Mouse (Mus musculus) T-helper 17 cell (primary cell): Measurements from ENCODE around the gene Pik3cd.
"Not testable (repeated sequence)": the region's sequence is repeated elsewhere in the genome, so short reads cannot be mapped to it uniquely, and the experiment has no call there.

ENCODE experiments used
- in situ Hi-C, 2 experiments: fragments of 300-600 bp; cut with MboI, MseI; formaldehyde crosslinking; loops; 1 replicate in 1 of 2; 2 replicates in 1 of 2; pipeline ENCODE4 v1.15.1; 2025; ENCODE audit warnings: high pct_unique_total_duplicates in 2 of 2

The Pik3cd gene

DNA sequence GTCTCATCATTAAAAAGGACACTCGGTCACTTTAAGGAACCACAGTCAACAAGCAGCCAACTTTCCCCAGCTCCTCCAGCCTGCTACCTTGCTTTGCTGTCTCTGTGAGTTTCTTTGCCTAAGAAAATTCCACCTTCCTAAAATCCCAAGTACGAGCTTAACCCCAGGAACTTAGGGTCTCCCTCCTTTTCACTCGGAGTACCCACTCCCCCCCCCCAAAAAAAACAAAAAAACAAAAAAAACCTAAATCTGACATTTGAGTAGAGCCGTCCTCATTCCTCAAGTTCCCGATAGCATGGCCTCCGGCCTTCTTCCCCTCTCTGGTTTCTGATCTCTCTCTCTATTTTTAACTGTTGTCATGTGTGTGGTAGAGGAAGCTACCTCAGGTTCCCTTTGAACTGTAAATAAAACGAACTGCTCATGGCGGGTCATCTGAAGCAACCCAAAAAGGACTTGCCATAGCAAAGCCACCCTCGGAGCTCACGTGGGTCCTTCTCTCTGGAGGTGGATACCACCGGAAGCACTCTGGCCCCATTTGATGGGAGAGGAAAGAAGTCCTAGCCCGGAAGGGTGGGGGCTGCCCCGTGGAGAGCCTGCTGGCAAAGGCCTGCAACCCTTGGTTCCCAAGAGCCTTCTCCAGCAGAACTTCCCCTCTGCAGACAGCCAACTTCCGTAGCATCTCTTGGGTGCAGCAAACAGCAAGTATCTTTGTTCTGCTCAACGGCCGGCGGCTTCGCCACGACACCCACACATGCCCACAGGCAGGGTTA is at the start of gene Pik3cd:
Gene Pik3cd, minus strand, starts transcription at position 362 of the 770 bp plus-strand sequence.
- in situ Hi-C loops: no loop called here

DNA sequence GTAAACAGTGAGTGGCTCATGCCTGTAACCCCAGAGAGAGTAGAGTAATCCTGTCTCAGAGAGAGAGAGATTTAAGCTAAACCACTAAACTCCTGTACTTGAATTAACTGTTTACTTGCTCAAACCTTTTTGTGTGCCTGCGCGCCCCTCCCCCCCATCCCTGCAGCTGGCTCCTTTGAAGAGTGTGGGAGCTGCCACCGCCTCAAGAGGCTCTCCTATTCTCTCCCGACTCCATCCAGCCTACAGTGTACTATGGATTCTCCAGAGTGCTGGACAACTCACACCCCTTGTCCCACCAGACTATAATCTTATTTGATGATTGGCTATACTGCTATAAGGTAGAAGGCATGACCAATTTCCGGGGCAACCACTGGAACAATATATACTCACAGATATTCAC is 48.3 kb upstream of the Pik3cd start:
- in situ Hi-C loops: no loop called here

DNA sequence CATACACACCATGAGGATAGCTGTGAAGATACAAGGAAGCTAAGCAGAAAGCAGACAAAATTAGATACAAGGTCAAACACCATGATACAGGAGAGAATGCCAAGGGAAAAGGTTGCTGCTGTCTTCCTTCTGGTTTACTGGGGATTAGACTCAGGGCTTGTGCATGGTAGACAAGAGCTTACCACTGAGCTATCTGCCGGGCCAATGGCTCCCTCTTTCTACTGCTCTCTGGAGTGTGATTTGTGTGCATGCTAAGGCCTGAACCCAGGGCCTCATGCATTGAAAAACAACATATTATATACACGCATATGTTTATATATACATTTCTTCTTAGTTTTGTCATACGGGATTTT is 47.3 kb upstream of the Pik3cd start:
- in situ Hi-C loops: not testable (repeated sequence)

DNA sequence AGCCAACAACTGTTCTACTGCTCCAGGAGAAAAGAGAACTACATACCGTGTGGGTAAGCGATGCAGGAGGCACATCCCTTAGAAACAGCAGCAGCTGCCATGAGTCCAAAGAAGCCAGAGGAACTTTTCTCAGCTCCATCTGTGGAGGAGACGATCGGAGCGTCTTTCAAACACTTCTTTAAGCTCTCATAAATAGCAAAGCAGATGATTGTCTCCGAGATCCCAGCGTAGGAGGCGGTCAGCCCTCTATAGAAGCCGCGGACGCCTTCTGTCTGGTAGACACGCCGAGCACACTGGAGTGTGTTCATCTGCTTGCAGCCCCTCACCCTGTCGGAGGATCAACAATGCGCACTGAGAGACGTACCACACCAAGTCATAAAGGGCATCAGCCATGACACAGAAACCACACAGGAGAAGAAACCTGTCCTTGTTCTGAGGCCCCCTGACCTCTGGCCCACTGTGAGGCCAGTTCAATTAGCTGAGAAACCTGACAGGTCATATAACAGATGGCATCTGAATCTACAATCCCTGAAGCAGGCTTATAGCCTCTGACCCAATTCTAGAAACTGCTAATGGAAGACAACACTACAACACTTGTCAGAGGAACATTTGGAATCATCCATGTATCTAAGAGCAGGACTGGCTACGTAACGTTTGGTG is 46.8 kb upstream of the Pik3cd start:
- in situ Hi-C loops: no loop called here

DNA sequence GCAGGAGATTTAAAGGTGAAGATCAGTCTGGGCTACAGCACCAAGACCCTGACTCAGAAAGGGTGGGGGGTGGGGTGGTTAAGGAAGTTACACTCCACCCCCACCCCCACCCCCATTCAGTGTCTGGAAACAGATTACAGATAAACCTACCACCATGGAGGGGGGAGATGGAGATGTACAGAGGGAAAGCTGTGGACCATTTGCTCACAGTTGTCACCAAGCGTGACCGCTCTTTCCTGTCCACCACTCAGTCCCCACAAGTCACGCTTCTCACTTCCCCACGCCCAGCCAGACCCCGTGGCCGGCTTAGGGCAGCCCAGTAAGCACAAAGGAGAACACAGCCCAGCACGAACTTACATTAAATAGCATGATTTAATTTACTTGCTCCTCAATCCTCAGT is 41.7 kb upstream of the Pik3cd start:
- in situ Hi-C loops: no loop called here

DNA sequence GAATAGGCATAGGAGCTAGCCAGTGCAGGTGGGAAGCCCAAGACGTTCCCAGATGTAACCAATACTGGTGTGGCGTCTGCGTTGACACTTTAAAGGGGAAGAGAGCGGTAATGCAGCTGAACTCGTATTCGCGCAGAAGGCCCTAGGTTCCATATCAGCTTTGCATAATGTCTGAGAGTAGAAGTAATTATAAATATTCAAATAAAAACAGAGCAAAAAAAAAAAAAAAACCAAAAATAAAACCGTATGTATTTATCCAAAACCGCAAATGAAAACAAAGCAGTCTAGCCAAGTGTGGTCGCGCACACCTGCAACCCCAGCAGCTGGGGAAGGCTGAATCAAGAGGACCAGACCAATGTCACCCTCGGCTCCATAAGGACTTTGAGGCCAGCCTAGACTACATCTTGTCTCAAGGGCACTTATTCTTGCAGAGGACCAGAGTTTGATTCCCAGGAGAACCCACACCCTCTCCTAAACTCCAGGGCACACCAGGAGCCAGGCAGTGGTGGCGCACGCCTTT is 39.7 kb upstream of the Pik3cd start:
- in situ Hi-C loops: no loop called here

DNA sequence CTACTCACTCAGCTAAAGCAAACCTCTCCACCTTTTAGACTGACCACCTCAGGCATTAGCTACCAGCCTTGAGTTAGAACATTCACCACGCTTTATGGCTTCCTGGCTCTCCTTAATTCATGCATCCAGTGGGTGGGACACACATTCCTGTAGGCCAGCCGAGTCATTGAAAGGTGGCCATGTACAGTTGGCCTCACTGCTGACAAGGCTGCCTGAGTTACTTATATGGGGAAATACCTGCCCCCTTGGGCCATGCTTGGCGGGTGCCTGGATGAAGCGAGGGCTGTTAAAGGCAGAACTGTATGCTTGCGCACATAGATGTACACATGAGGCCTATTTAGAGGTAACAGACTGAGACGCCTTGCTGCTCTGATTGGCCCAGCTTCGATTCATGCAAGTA is 37.9 kb upstream of the Pik3cd start:
- in situ Hi-C loops: no loop called here

DNA sequence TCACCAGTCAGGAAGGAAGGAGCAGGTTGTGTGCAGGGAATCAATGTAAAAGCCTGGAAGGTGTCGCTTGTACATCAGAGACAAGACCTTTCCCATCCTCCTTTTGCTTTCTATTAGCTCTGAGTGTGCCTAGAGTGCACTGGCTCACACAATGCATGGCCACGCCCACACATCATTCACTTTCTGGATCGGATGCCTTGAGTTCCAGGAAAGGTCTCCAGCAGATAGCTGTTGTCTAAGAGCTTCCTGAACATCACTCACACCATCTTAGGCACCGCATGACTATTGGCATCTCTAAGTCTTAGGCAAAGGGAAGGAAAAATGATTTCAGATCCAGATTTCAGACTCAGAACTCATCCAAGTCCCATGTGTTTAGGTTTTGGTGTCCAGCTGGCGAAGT is 37.1 kb upstream of the Pik3cd start:
- in situ Hi-C loops: no loop called here

DNA sequence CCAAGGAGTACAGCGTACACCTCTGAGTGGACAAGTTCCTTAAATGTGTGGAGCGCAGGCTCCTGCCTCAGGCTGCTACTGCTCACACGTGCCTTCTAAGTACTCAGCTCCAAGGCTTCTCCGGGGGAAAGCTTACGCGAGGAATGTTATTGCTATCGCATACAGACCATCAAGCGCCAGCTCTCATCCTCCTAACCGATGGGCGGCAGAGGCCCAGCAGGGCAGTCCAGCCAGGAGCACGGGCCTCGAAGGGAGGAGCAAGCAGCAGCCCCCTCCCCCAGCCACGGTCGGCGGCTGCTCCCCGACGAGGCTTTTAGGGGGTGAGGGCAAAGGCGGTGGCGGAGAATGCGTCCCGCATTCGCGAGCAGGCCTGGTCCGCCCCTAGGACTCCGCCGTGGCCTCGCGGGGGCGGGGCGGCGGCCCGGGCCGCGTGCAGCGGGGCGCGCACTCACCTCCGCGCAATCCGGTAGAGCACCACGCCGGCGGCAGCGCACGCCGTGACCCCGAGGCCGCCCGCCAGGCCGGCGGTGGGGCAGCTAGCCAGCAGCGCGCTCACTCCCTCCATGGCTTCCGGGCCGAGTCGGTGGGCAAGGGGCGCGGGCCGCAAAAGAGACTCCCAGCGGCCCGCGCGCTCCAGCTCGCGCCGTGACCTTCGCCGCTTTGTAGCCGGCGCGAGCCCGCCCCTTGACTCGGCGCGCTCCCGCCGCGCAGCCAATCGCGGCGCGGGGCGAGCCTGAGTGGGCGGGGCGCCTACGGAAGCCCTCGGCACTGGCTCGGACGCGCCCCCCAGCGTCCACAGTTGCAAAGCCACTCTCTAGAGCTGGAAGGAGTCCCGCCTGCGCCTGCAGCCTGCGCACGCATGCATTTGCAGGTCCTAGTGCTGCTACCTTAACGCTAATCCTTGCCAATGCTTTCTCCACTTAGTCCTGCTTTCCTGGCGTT is 35.3 kb upstream of the Pik3cd start, which contains the start of gene Tmem201:
Gene Tmem201, minus strand, starts transcription at position 662 of the 942 bp plus-strand sequence.
- in situ Hi-C loops: no loop called here

DNA sequence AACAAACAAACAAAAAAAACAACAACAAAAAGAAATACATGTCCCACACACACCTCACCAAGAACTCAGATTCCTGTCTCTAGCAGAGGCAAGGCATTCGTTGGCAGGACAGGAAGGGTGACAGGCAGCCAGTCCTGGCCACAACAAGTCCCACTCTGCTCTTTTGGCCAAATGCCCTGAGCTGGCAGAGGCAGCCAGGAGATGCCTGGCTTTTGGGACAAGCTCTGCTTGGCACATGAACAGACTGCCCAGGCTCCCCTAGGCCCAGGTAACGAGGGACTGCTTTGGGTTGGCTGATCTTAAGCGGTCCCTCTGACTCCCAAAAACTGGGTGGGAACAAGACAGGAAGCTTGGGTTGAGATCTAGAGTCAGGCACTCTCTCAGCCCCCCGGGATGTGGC is 34.2 kb upstream of the Pik3cd start:
- in situ Hi-C loops: no loop called here

DNA sequence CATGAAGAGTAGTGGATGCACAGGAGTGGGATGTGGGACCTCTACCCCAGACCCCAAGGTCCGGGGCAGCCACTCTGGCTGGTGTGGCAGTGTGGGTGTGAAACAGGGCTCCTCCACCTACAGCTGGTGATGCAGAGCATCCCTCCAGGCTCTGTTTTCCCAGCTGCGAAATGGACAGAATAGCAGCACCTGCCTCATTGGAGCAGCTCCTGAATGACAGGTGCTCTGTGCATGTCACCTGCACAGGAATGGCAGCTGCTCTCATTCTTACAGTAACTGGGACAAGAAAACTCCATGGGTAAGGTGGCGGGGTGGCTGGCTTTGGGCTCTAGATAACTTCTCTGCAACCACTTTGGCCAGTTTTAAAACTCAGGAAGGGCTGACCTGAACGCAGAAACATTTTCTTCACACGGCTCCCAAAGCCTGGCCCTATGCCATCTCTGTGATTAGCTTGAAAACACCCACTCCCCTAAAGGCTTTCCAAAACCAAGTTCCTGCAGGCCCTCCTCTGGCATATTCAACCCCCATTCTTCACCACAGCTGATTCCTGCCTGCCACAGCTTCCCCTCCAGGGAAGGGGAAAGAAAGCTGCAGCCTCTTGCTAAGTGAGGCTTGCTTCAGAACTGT is 33.4 kb upstream of the Pik3cd start:
- in situ Hi-C loops: no loop called here

DNA sequence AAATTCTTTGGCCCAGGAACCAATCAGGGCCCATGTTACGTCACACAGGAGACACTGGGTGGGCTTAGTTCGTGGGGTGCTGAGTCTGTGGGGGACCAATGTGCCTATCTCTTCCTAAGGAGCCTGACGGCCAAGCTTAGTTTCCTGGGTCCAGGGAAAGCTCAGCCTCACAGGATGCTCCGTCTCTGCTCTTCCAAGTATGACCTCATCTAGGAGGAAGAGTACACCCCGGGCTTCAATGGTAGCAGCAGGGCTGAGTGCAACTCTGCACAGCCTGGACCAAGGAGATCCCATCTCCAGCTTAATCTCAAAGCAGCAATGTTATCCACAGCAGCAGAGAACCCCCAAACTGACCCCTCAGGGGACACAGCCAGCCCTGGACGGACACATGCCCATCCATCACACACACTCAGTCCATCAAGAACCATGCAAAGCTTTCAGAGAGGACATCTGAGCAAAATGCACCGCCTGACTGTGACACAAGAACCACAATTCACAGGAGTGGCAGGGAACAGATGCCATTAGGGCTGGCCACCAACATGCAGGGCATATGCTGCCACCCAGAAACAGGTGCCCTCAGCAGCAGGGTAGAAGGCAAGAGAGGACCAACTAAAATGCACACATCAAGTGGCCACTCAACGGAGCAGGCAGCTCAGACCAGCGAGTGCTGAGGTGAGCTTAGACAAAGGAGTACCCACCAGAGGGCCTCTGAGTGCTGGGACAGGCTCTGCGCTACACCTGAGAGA is 32.5 kb upstream of the Pik3cd start:
- in situ Hi-C loops: no loop called here

DNA sequence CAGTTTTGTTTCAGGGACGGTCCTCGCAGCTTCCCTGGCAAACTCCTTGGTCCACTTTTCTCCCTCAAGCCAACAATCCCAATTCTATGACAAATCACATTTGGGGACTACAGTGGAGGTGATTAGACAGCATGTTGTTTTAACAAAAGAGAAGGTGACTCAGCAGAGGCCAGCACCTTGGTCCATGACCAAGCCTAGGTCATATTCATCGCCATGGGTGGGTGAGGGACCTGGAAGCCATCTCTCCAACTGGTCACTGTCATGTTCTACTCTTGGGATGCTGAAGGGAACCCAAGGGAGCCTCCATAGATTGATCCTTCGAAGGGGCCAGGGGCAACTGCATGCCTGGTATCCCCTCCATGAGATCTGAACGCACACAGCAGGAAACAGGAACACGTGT is 31.9 kb upstream of the Pik3cd start:
- in situ Hi-C loops: no loop called here

DNA sequence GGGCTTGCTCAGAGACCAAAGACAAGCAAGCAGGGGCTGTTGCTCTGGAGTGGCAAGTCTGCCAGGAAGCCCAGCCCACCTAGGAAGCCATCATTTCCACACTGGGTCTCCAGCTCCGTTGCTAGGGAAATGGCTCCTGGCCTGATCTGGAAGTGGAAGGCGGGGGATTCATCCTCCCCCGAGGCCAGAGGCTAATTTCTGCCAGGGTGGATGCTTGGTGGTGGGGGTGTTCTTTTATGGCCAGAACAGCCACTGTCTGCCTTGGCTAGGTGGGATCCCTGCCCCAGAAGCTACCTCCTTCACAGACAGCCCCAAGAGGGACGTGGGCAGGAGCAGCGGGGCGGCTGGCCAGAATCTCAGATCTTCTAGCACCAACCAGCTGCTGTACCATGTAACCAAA is 31.4 kb upstream of the Pik3cd start:
- in situ Hi-C loops: no loop called here

DNA sequence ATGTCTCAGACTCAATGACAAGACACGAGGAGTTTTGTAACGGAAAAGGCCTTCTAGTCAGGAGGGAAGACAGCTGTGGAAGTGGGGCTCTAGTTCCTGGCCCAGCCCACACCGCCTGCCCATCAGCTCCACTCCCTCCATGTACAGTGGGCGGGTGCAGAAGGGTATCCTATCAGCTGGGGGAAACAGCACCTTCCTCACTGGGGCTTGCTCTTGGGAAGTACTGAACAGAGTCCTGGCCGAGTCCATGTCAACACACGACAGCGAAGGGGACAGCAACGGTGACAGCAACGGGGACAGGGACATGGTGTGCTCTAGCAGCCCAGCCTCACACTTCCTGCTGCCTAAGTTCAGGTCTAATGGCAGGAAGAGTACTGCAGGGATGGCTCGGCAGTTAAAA is 30.4 kb upstream of the Pik3cd start:
- in situ Hi-C loops: no loop called here

DNA sequence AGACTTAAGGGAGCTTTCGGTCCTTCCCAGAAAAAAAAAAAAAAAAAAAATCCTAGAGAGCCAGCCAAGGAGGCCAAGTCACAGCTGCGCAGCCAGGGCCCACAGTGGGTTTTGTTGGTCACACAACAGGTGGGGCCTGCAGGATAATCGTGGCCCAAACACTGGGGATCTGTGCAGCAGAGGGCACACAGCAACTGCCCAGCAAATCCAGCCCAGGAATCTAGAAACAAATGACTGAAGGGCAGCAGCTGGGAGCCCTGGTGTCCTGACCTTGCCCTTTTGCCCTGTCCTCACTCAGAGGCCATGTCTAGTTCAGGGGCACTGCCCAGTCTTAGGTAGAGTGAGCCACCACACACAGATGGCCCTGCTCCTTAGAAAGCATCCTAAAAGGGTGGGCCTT is 29.9 kb upstream of the Pik3cd start:
- in situ Hi-C loops: no loop called here

DNA sequence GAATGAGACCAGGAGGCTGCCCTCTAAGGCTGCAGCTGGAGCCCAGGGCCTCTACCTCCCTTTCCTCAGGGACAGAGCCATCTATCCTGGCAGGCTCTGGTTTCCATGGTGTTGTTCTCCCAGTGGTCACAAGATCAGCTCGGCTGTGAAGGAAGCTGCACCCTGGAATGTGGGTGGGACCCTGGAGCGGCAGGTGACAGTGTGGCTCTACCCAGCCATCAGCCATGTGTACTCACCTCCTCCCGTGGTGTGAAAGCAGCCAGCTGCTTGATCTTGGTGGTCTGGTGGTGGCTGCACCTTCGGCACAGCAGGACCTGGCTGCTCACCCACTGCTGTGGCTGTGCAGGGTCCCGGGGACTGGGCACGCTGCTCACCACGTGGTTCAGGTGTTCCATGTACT is 28.5 kb upstream of the Pik3cd start:
- in situ Hi-C loops: no loop called here

DNA sequence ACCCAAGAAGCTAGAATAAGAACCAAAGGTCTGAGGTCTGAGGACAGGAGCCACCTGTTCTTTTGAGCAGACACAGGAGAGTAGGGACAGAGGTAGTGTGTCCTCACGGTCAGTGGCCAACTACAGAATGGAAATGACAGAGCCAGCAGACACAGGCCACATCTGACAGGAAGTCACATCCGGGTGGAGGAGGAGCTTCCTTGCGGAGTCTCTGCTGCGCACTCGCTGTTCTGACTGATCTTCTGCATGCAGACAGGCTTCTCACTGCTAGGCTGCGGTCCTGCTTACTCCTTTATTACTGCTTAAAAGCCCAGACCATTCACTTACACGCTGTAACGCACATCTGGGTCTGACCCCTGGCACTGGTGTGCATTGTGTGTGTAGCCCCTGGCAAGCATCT is 26.4 kb upstream of the Pik3cd start:
- in situ Hi-C loops: no loop called here

DNA sequence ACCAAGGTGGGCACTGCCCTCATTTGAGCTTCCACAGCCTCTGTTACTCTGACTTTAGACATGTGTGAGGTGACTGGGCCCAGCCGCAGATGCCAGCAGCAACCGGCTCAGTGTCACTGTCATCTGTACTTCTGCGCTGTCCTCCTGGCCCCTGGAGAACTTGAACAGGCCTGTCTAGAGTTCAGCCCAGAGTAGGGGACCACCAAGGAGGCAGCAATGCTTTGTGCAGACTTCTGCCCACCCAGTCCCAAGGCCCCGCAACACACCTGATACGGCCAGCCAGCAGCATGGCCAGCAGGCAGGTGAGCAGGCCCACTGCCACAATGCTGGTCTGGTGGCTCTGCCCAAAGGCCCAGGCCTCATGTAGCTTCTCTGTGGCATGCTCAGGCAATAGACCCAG is 25.3 kb upstream of the Pik3cd start:
- in situ Hi-C loops: no loop called here

DNA sequence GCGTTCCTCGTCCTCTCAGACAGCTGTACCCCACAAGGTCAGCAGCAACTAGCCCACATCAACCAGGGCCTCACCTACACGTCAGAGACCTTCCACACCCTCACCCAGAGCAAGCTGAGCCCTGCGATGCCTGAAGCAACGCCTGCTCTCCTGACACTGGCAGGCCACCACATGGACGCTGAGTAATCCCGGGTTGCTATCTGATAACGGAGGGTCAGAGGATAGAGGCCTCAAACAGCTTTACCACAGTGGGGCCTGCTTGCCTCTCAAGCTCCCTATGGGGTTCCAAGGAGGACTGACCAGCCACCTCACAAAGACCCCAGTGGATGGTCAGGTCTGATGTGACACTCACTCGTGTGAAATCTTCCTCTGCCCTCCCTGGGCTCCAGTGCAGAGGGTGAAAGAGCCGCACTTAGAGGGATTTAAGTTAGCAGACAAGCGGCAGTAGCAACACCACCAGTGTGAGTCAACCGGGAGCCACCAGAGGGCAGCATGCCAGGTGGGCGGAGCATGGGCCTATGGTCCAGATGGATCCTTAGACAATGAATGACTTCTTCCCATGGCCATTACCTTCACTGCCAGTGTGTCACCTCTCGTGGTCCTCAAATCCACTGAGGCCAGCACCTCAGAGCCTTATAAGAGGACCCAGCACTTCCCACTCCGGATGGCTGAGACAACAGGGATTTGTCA is 23.4 kb upstream of the Pik3cd start:
- in situ Hi-C loops: no loop called here
